Mouse (Mus musculus) embryonic facial prominence, embryonic 10.5 days (tissue): ENCODE data around the gene Gm11444. TPM values are rescaled to one million over a fixed set of nuclear protein-coding genes. Genes with fewer than 3 reads are reported as not detected.

ENCODE experiments used
- DNase-seq: peaks from one replicate; pipeline ENCODE4 v3.0.0-alpha.2; 2017; ENCODE audit warnings: low spot score
- H3K27ac ChIP-seq: fragments of 300-500 bp; sonication (generic); replicated peaks from 2 replicates; pipeline ENCODE4 v1.5.1; 2016; ENCODE audit warnings: mild to moderate bottlenecking
- H3K27me3 ChIP-seq: fragments of 300-500 bp; sonication (generic); replicated peaks from 2 replicates; pipeline ENCODE4 v1.6.1; 2016; ENCODE audit warnings: low read depth, mild to moderate bottlenecking; ENCODE audit not compliant: poor library complexity, severe bottlenecking
- H3K36me3 ChIP-seq: fragments of 300-500 bp; sonication (generic); replicated peaks from 2 replicates; pipeline ENCODE4 v1.6.1; 2016; ENCODE audit warnings: mild to moderate bottlenecking, moderate library complexity
- H3K4me1 ChIP-seq: fragments of 300-500 bp; sonication (generic); 2 replicates; pipeline ENCODE4 v1.6.1; 2016
- H3K4me3 ChIP-seq: fragments of 300-500 bp; sonication (generic); 2 replicates; pipeline ENCODE4 v1.5.1; 2016; ENCODE audit warnings: mild to moderate bottlenecking, moderate library complexity
- H3K9me3 ChIP-seq: fragments of 300-500 bp; sonication (generic); 2 replicates; pipeline ENCODE4 v1.6.1; 2016; ENCODE audit warnings: mild to moderate bottlenecking
- WGBS: fragments of 180-500 bp; shearing (Covaris S2); methylation state at CpG from one replicate; pipeline ENCODE4 v1.1.7; 2016; 5-methylcytosine and 5-hydroxymethylcytosine counted together
- polyA plus RNA-seq: library from polyadenylated mRNA; unstranded; fragments of >200 nt; fragmentation: Nextera tagmentation; extraction: Ambion mirVana; gene quantifications from 2 replicates; pipeline ENCODE4 v1.2.1, GENCODE M21; 2016

The Gm11444 gene
- polyA plus RNA-seq, 1 experiment from 2014 or later = not detected

- peak; percentile 69 for DNase-seq
- Histone ChIP-seq H3K27me3 (peaks cover 98% of the 10 kb centered on the region), H3K27ac (peak overlapping the region; percentile 93), H3K36me3 (peaks cover 73% of the 10 kb centered on the region), H3K4me3 (peak overlapping the region; percentile 70), H3K9me3 (no peaks in the 10 kb centered on the region), H3K4me1 (peaks cover 69% of the 10 kb centered on the region)
- WGBS = under 1% methylated on average over 67 of the region's 67 CpGs
Observed at GRCm38 (mm10) chr11:85837648-85838423, 12.3 kb downstream of the Gm11444 start.

- Histone ChIP-seq H3K27ac (peak overlapping the region; percentile 93), H3K36me3 (peaks cover 73% of the 10 kb centered on the region), H3K4me1 (peaks cover 69% of the 10 kb centered on the region), H3K9me3 (no peaks in the 10 kb centered on the region), H3K27me3 (peaks cover 98% of the 10 kb centered on the region), H3K4me3 (peak overlapping the region; percentile 70)
- no peak for DNase-seq
- WGBS = under 1% methylated on average over 18 of the region's 18 CpGs
Observed at GRCm38 (mm10) chr11:85837291-85837647, 12.9 kb downstream of the Gm11444 start.

GRCm38 (mm10) chr11:85836523-85837290, 13.4 kb downstream of the Gm11444 start:
- 2% methylated on average over 32 of the region's 32 CpGs for WGBS
- Histone ChIP-seq H3K27me3 (peaks cover 98% of the 10 kb centered on the region), H3K4me1 (peaks cover 69% of the 10 kb centered on the region)

GRCm38 (mm10) chr11:85835753-85836522, 14.2 kb downstream of the Gm11444 start:
- peaks cover 69% of the 10 kb centered on the region for H3K36me3 ChIP-seq
- peak; percentile 53 for DNase-seq
- peak overlapping the region; percentile 70 for H3K4me3 ChIP-seq
- H3K9me3 ChIP-seq = no peaks in the 10 kb centered on the region
- H3K27me3 ChIP-seq = peaks cover 98% of the 10 kb centered on the region
- H3K27ac ChIP-seq = peak overlapping the region; percentile 93
- 4% methylated on average over 16 of the region's 16 CpGs for WGBS
- H3K4me1 ChIP-seq = peaks cover 74% of the 10 kb centered on the region

More at GRCm38 (mm10) chr11:85836523-85837290, 13.4 kb downstream of the Gm11444 start:
- H3K4me3 ChIP-seq = peak overlapping the region; percentile 70
- peak; percentile 66 for DNase-seq
- H3K9me3 ChIP-seq = no peaks in the 10 kb centered on the region
- peaks cover 73% of the 10 kb centered on the region for H3K36me3 ChIP-seq
- peak overlapping the region; percentile 93 for H3K27ac ChIP-seq

- H3K4me3 ChIP-seq = peak overlapping the region; percentile 70
- H3K9me3 ChIP-seq = no peaks in the 10 kb centered on the region
- H3K27me3 ChIP-seq = peaks cover 98% of the 10 kb centered on the region
- DNase-seq = peak; percentile 41
- peak overlapping the region; percentile 93 for H3K27ac ChIP-seq
- H3K36me3 ChIP-seq = peaks cover 61% of the 10 kb centered on the region
- WGBS = 5% methylated on average over 9 of the region's 9 CpGs
- peaks cover 75% of the 10 kb centered on the region for H3K4me1 ChIP-seq
Observed at GRCm38 (mm10) chr11:85835001-85835752, 15.0 kb downstream of the Gm11444 start.

- peak; percentile 60 for DNase-seq
- H3K36me3 ChIP-seq = peaks cover 54% of the 10 kb centered on the region
- H3K27me3 ChIP-seq = peaks cover 98% of the 10 kb centered on the region
- no peaks in the 10 kb centered on the region for H3K9me3 ChIP-seq
- H3K4me1 ChIP-seq = peaks cover 76% of the 10 kb centered on the region
- peak overlapping the region; percentile 93 for H3K27ac ChIP-seq
- peak overlapping the region; percentile 70 for H3K4me3 ChIP-seq
- 2% methylated on average over 17 of the region's 17 CpGs for WGBS
Observed at GRCm38 (mm10) chr11:85834386-85834931, 15.7 kb downstream of the Gm11444 start.

- H3K9me3 ChIP-seq = no peaks in the 10 kb centered on the region
- H3K4me3 ChIP-seq = peak overlapping the region; percentile 70
- H3K36me3 ChIP-seq = peaks cover 48% of the 10 kb centered on the region
- peak overlapping the region; percentile 93 for H3K27ac ChIP-seq
- H3K4me1 ChIP-seq = peaks cover 82% of the 10 kb centered on the region
- WGBS = 2% methylated on average over 11 of the region's 11 CpGs
- peaks cover 98% of the 10 kb centered on the region for H3K27me3 ChIP-seq
- DNase-seq = peak; percentile 61
Observed at GRCm38 (mm10) chr11:85833761-85834385, 16.3 kb downstream of the Gm11444 start.

GRCm38 (mm10) chr11:85833081-85833521, 17.0 kb downstream of the Gm11444 start:
- Histone ChIP-seq H3K27me3 (peaks cover 98% of the 10 kb centered on the region), H3K27ac (peak overlapping the region; percentile 93), H3K9me3 (no peaks in the 10 kb centered on the region), H3K4me3 (peak overlapping the region; percentile 70), H3K4me1 (peaks cover 84% of the 10 kb centered on the region), H3K36me3 (peaks cover 41% of the 10 kb centered on the region)
- peak; percentile 72 for DNase-seq
- under 1% methylated on average over 54 of the region's 54 CpGs for WGBS

- Histone ChIP-seq H3K36me3 (peaks cover 33% of the 10 kb centered on the region), H3K4me3 (peak within 1 kb of the TSS; percentile 70), H3K27me3 (peaks cover 98% of the 10 kb centered on the region), H3K27ac (peak within 1 kb of the TSS; percentile 93), H3K4me1 (peaks cover 84% of the 10 kb centered on the region), H3K9me3 (no peaks in the 10 kb centered on the region)
- WGBS = under 1% methylated on average over 52 of the region's 52 CpGs
- DNase-seq = peak; percentile 93
Observed at GRCm38 (mm10) chr11:85832231-85832924, 17.8 kb downstream of the Gm11444 start, which contains the start of gene Tbx2. Gene Tbx2 (plus strand): TSS chr11:85832551.

- peaks cover 27% of the 10 kb centered on the region for H3K36me3 ChIP-seq
- peak overlapping the region; percentile 93 for H3K27ac ChIP-seq
- WGBS = under 1% methylated on average over 33 of the region's 33 CpGs
- no peak for DNase-seq
- H3K4me3 ChIP-seq = peak overlapping the region; percentile 70
- peaks cover 98% of the 10 kb centered on the region for H3K27me3 ChIP-seq
- no peaks in the 10 kb centered on the region for H3K9me3 ChIP-seq
- peaks cover 84% of the 10 kb centered on the region for H3K4me1 ChIP-seq
Observed at GRCm38 (mm10) chr11:85831656-85832230, 18.4 kb downstream of the Gm11444 start.
